Mouse (Mus musculus) stomach, postnatal 0 days (tissue): Measurements from ENCODE around the gene Zbtb48. TPM values are rescaled to one million over a fixed set of nuclear protein-coding genes. Genes with fewer than 3 reads are reported as not detected.

ENCODE experiments used
- ATAC-seq: fragments of 200-750 bp; cut with Nextera tagmentation; 2 replicates; pipeline ENCODE4 v1.8.0; 2017; ENCODE audit not compliant: low FRiP score, low TSS enrichment
- DNase-seq: peaks from one replicate; pipeline ENCODE4 v3.0.0-alpha.2; 2016; ENCODE audit warnings: low spot score
- H3K27ac ChIP-seq: fragments of 300-500 bp; sonication (generic); replicated peaks from 2 replicates; pipeline ENCODE4 v1.5.1; 2014; ENCODE audit warnings: mild to moderate bottlenecking, control low read depth
- H3K27me3 ChIP-seq: fragments of 300-500 bp; sonication (generic); 2 replicates; pipeline ENCODE4 v1.6.1; 2014; ENCODE audit warnings: low read length; ENCODE audit not compliant: control insufficient read depth, insufficient read depth
- H3K36me3 ChIP-seq: fragments of 300-500 bp; sonication (generic); 2 replicates; pipeline ENCODE4 v1.6.1; 2014; ENCODE audit warnings: low read length, mixed read lengths; ENCODE audit not compliant: control insufficient read depth, insufficient read depth
- H3K4me1 ChIP-seq: fragments of 300-500 bp; sonication (generic); replicated peaks from 2 replicates; pipeline ENCODE4 v1.6.1; 2014; ENCODE audit warnings: antibody characterized with exemption; ENCODE audit not compliant: control insufficient read depth, insufficient read depth
- H3K4me2 ChIP-seq: fragments of 300-500 bp; sonication (generic); replicated peaks from 2 replicates; pipeline ENCODE4 v1.6.1; 2014; ENCODE audit warnings: low read depth, mild to moderate bottlenecking, control low read depth, moderate library complexity
- H3K4me3 ChIP-seq: fragments of 300-500 bp; sonication (generic); 2 replicates; pipeline ENCODE4 v1.5.1; 2014; ENCODE audit warnings: low read depth, low read length, control low read depth
- H3K9ac ChIP-seq: fragments of 300-500 bp; sonication (generic); 2 replicates; pipeline ENCODE4 v1.6.1; 2014; ENCODE audit warnings: mild to moderate bottlenecking, low read length, control low read depth, mixed read lengths
- H3K9me3 ChIP-seq: fragments of 300-500 bp; sonication (generic); 2 replicates; pipeline ENCODE4 v1.6.1; 2016; ENCODE audit warnings: low read length; ENCODE audit not compliant: control insufficient read depth
- CTCF ChIP-seq: IDR thresholded peaks from 2 replicates; pipeline ENCODE4 v1.5.1; 2016; ENCODE audit warnings: antibody characterized with exemption, low read depth, mild to moderate bottlenecking, moderate library complexity
- EP300 ChIP-seq: optimal IDR thresholded peaks from 2 replicates; pipeline ENCODE3; 2016; ENCODE audit warnings: antibody characterized with exemption
- WGBS: fragments of 180-500 bp; shearing (Covaris S2); extraction: QIAGEN DNeasy Blood & Tissue Kit; methylation state at CpG from one replicate; pipeline ENCODE4 v1.1.7; 2014; 5-methylcytosine and 5-hydroxymethylcytosine counted together
- polyA plus RNA-seq: library from polyadenylated mRNA; unstranded; fragments of >200 nt; fragmentation: Nextera tagmentation; extraction: Ambion mirVana; gene quantifications from 2 replicates; pipeline ENCODE4 v1.2.1, GENCODE M21; 2015

Zbtb48 gene
- 10.1 and 10.6 TPM in 2 replicates for polyA plus RNA-seq

DNA sequence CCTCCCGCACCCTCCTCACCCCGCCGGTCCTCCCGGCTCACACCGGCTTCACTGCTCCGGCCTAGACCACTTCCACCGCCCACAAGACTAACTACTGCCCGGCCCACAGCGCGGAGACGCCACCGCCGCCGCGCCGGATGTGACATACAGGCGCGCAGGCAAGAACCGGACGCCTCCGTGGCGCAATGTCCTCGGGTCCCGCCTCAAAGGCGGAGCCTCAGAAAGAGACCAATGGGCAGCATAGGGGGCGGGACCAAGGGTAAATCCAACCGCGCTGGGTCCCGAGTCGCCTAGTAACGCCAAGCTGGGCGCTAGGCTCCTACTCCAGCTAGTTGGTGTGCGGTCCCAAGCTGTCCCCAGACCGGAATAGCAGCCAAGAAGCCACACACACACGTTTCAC lies at the start of gene Zbtb48:
TSS of gene Zbtb48 (minus strand) at position 148 of the 400 bp plus-strand sequence.
- Histone ChIP-seq H3K27ac (peak within 1 kb of the TSS; percentile 70), H3K9me3 (no peaks in the 10 kb centered on the region), H3K36me3 (peaks cover 2% of the 10 kb centered on the region; the same call in 1 of the 2 replicates), H3K4me2 (peak within 1 kb of the TSS; percentile 92), H3K27me3 (no peaks in the 10 kb centered on the region), H3K9ac (peak within 1 kb of the TSS; percentile 71), H3K4me3 (peak within 1 kb of the TSS; percentile 64), H3K4me1 (peaks cover 16% of the 10 kb centered on the region)
- ATAC-seq = peak; percentile 96
- DNase-seq = peak; percentile 98
- WGBS = under 1% methylated on average over 31 of the region's 35 CpGs
- TF ChIP-seq CTCF = 0 out of 2 replicates have a peak, but pooled peaks have one; percentile 6
- TF ChIP-seq EP300 = no peak

DNA sequence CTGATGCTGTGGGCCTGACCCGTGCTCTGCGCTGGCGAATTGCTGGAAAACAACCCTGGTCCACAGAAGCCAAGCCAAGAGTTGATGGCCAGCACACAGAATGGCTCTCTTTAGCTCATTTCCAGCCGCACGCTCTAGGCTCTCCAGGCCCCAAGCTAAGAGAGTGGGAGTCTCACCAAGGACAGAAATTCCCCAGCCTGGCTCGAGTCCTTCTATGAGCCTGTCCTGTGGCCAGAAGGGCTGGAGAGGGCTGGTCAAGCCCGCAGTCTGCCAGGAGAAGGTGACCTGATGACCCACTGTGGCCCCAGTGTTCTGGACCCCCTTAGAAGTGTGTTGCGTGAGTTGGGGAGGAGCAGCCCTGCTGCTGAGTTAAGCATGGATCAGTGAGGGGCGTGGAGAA lies 49.7 kb upstream of the Zbtb48 start:
- Histone ChIP-seq H3K4me3 (no peak overlapping the region), H3K36me3 (no peaks in the 10 kb centered on the region), H3K4me2 (no peak overlapping the region), H3K9me3 (no peaks in the 10 kb centered on the region), H3K4me1 (no peaks in the 10 kb centered on the region), H3K27ac (no peak overlapping the region), H3K27me3 (no peaks in the 10 kb centered on the region), H3K9ac (no peak overlapping the region)
- ATAC-seq (no peak), DNase-seq (no peak)
- WGBS = 86% methylated on average over 9 of the region's 9 CpGs
- TF ChIP-seq EP300 (no peak), CTCF (no peak)

DNA sequence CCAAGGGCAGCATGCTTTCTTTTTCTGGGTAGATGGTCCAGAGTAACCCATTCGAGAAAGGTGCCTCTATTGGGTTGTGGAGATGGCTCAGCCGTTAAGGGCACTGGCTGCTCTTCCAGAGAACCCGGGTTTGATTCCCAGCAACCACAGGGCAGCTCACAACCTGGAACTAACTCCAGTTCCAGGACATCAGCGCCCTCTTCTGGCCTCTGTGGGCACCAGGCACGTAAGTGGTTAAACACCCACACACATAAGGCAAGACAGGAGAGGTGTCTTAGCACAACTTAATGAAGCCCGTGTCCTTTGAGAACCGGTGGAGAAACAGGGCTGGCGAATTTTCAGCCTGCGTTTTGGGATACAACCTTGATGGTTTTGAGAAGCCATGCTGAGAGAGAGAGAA lies 47.1 kb upstream of the Zbtb48 start:
- no peak overlapping the region for H3K9ac ChIP-seq
- H3K4me1 ChIP-seq = no peaks in the 10 kb centered on the region
- ATAC-seq (no peak), DNase-seq (no peak)
- H3K4me3 ChIP-seq = no peak overlapping the region
- H3K9me3 ChIP-seq = no peaks in the 10 kb centered on the region
- 86% methylated on average over 9 of the region's 9 CpGs for WGBS
- no peak for TF ChIP-seq EP300
- peak; percentile 25; the same call in 1 of the 2 replicates for TF ChIP-seq CTCF
- H3K27ac ChIP-seq = no peak overlapping the region
- H3K27me3 ChIP-seq = no peaks in the 10 kb centered on the region
- no peaks in the 10 kb centered on the region for H3K36me3 ChIP-seq
- no peak overlapping the region for H3K4me2 ChIP-seq

DNA sequence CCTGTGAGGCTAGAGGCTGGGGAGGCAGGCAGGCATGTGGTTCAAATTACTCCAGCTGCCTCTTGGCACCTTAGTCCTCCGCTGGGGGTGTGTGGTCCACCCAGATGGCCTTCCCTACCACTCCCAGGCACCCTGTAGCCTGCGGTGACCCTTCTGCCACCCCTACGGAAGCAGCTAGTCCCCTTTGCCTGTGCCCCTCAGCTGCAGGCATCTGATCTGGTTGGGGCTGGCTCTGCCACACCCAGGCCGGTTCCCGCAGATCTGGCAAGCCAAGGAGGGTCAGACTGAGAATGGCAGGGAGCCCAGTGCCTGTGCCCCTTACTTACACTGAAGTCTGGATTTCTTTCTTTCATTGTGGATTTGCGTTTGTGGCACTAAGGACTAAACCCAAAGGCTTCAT lies 46.2 kb upstream of the Zbtb48 start:
- H3K4me3 ChIP-seq = no peak overlapping the region
- H3K9ac ChIP-seq = no peak overlapping the region
- ATAC-seq = 0 out of 2 replicates have a peak, but pooled peaks have one; percentile 6
- no peak for TF ChIP-seq EP300
- TF ChIP-seq CTCF = no peak
- H3K4me1 ChIP-seq = no peaks in the 10 kb centered on the region
- no peaks in the 10 kb centered on the region for H3K27me3 ChIP-seq
- no peaks in the 10 kb centered on the region for H3K36me3 ChIP-seq
- no peak overlapping the region for H3K27ac ChIP-seq
- no peak overlapping the region for H3K4me2 ChIP-seq
- 52% methylated on average over 6 of the region's 6 CpGs for WGBS
- H3K9me3 ChIP-seq = no peaks in the 10 kb centered on the region
- DNase-seq = peak; percentile 32

DNA sequence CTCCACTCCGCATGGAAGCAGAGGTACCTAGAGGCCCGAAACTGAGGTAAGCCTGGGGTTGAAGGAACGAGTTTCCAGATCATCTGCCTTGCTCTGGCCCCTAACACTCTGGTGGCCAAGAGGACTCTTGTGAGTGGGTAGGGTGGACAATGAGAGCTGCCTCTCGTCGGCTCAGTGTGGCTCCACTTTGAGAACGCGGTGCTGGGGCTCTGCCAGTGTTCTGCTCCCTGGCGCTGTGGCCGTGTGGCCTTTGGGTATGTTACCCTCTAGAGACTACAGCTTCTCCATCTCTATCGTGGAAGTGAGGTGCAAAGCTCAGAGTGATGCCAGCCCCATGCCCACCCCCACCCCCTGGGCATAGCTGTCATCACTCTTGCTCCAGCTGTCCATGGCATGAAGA lies 45.2 kb upstream of the Zbtb48 start:
- Histone ChIP-seq H3K4me2 (no peak overlapping the region), H3K27me3 (no peaks in the 10 kb centered on the region), H3K4me1 (no peaks in the 10 kb centered on the region), H3K9me3 (no peaks in the 10 kb centered on the region), H3K27ac (no peak overlapping the region), H3K36me3 (no peaks in the 10 kb centered on the region), H3K9ac (no peak overlapping the region), H3K4me3 (no peak overlapping the region)
- DNase-seq (no peak), ATAC-seq (no peak)
- WGBS = 64% methylated on average over 10 of the region's 10 CpGs
- TF ChIP-seq EP300 (no peak), CTCF (no peak)

DNA sequence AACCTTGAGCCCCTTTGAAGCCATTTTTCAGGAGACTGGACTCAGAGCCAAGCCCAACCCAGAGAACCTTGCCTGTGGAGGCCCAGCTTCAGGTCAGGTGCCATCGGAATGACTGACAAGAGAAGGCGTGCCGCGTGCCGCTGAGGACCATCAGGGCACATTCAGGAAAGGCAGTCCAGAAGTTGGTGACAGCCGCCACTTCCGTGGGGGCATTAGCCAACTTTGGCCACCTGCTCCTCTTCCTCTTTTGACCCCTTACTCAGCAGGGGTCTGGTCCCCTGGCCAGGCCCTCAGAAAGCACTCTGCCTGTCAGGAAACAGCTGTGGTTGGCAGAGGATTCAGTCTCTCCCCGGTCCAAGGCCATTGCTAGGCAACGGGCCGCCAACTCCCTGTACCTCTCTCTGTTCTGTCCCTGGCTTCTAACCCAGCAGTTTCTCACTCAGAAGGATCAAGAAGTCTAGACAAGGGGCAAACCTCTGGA lies 44.7 kb upstream of the Zbtb48 start, which contains the start of gene Plekhg5:
TSS of gene Plekhg5 (plus strand) at position 378 of the 481 bp plus-strand sequence.
- no peaks in the 10 kb centered on the region for H3K27me3 ChIP-seq
- WGBS = 31% methylated on average over 10 of the region's 10 CpGs
- no peak within 1 kb of the TSS for H3K4me3 ChIP-seq
- no peak for TF ChIP-seq EP300
- no peak for TF ChIP-seq CTCF
- H3K4me1 ChIP-seq = no peaks in the 10 kb centered on the region
- ATAC-seq (peak; percentile 28; the same call in 1 of the 2 replicates), DNase-seq (no peak)
- no peaks in the 10 kb centered on the region for H3K36me3 ChIP-seq
- H3K9ac ChIP-seq = no peak within 1 kb of the TSS
- H3K27ac ChIP-seq = no peak within 1 kb of the TSS
- no peak within 1 kb of the TSS for H3K4me2 ChIP-seq
- no peaks in the 10 kb centered on the region for H3K9me3 ChIP-seq
